Mouse (Mus musculus): ENCODE measurements around the gene Gcm2. TPM values are rescaled to one million over a fixed set of nuclear protein-coding genes. Genes with fewer than 3 reads are reported as not detected.

Gcm2 gene
- not detected in 2 replicates for total RNA-seq (2023)

GRCm38 (mm10) chr13:41110935-41111334 lies at the start of gene Gcm2:
Gcm2 (minus strand) TSS chr13:41111035.

GRCm38 (mm10) chr13:41113940-41114339 lies 3.1 kb upstream of the Gcm2 start, which contains the start of gene Sycp2l:
Sycp2l (plus strand) TSS chr13:41114307.

GRCm38 (mm10) chr13:41079421-41079780 lies 31.4 kb downstream of the Gcm2 start, which contains the start of gene Mak:
Mak (minus strand) TSS chr13:41079706.

Other genes with a start within 250 kb of the Gcm2 start
- gene Pak1ip1, start 110.0 kb downstream of the Gcm2 start, total RNA-seq (2023): 51.6 and 60.9 TPM in 2 replicates
- gene Tmem14c, start 94.7 kb downstream of the Gcm2 start, total RNA-seq (2023): 69.5 and 77.0 TPM in 2 replicates
- 0.73 TPM in 1 of 2 replicates, not detected in the other for gene Mak, start 31.3 kb downstream of the Gcm2 start, total RNA-seq (2023)
- not detected in 2 replicates for gene Sycp2l, start 3.3 kb upstream of the Gcm2 start, total RNA-seq (2023)
- not detected in 2 replicates for gene Elovl2, start 109.4 kb upstream of the Gcm2 start, total RNA-seq (2023)
- gene Smim13, start 138.8 kb upstream of the Gcm2 start, total RNA-seq (2023): 3.5 and 4.0 TPM in 2 replicates
- gene Gm17364, start 162.9 kb upstream of the Gcm2 start, total RNA-seq (2023): not detected in 2 replicates